Mouse (Mus musculus) lung, embryonic 14.5 days (tissue): ENCODE measurements around the gene Foxr1. TPM values are rescaled to one million over a fixed set of nuclear protein-coding genes. Genes with fewer than 3 reads are reported as not detected.

Experiments used
- ATAC-seq: fragments of 200-750 bp; cut with Nextera tagmentation; 2 replicates; pipeline ENCODE4 v1.8.0; 2017; ENCODE audit warnings: mild to moderate bottlenecking, moderate TSS enrichment, moderate library complexity; ENCODE audit not compliant: insufficient read depth
- DNase-seq: peaks from one replicate; pipeline ENCODE4 v3.0.0-alpha.2; 2015
- H3K27ac ChIP-seq: fragments of 300-500 bp; sonication (generic); 2 replicates; pipeline ENCODE4 v1.5.1; 2014; ENCODE audit warnings: low read depth, mild to moderate bottlenecking, moderate library complexity
- H3K27me3 ChIP-seq: fragments of 300-500 bp; sonication (generic); 2 replicates; pipeline ENCODE4 v1.6.1; 2014; ENCODE audit warnings: low read length, control low read depth; ENCODE audit not compliant: insufficient read depth
- H3K36me3 ChIP-seq: fragments of 300-500 bp; sonication (generic); 2 replicates; pipeline ENCODE4 v1.6.1; 2014; ENCODE audit warnings: control low read depth; ENCODE audit not compliant: insufficient read depth
- H3K4me1 ChIP-seq: fragments of 300-500 bp; sonication (generic); 2 replicates; pipeline ENCODE4 v1.6.1; 2014; ENCODE audit warnings: antibody characterized with exemption, control low read depth; ENCODE audit not compliant: insufficient read depth
- H3K4me2 ChIP-seq: fragments of 300-500 bp; sonication (generic); 2 replicates; pipeline ENCODE4 v1.6.1; 2014; ENCODE audit warnings: mild to moderate bottlenecking
- H3K4me3 ChIP-seq: fragments of 300-500 bp; sonication (generic); 2 replicates; pipeline ENCODE4 v1.5.1; 2014; ENCODE audit warnings: low read depth, low read length
- H3K9ac ChIP-seq: fragments of 300-500 bp; sonication (generic); 2 replicates; pipeline ENCODE4 v1.6.1; 2014
- H3K9me3 ChIP-seq: fragments of 300-500 bp; sonication (generic); 2 replicates; pipeline ENCODE4 v1.6.1; 2016; ENCODE audit warnings: low read depth, low read length, control low read depth
- CTCF ChIP-seq: IDR thresholded peaks from 2 replicates; pipeline ENCODE4 v1.5.1; 2016; ENCODE audit warnings: antibody characterized with exemption, low read depth
- whole genome bisulfite sequencing: fragments of 180-500 bp; shearing (Covaris S2); extraction: QIAGEN DNeasy Blood & Tissue Kit; methylation state at CpG from one replicate; pipeline ENCODE4 v1.1.7; 2014; 5-methylcytosine and 5-hydroxymethylcytosine counted together
- microRNA-seq: library from miRNA; unstranded; fragments of <30 nt; microRNA quantifications from one replicate; pipeline ENCODE4, GENCODE M21; 2016; ENCODE audit warnings: borderline number of aligned reads
- polyA plus RNA-seq: library from polyadenylated mRNA; unstranded; fragments of >200 nt; fragmentation: Nextera tagmentation; extraction: Ambion mirVana; gene quantifications from 2 replicates; pipeline ENCODE4 v1.2.1, GENCODE M21; 2014

Foxr1 gene
- polyA plus RNA-seq, 1 experiment from 2014 or later = not detected

DNA sequence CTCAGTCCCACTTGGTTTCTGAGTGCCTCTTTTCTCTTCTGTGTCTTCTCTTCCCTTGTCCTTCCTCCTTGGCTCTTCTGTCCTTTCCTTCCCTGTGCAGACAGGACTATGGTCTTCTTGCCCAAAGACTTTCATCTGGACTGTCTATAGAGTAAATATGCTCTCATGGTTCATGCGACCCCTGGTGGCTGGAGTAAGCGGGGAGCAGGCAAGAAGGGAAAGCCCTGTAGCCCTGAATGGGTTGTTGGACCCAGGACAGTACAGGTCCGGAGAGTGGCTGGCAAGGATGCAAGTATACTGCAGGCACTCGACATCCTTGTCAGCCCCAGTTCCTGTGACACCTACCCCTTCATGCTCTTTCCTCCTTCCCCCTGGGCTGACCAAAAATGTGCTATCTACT lies 49.5 kb downstream of the Foxr1 start:
- no peak overlapping the region for H3K27ac ChIP-seq
- H3K4me3 ChIP-seq = no peak overlapping the region
- peaks cover 58% of the 10 kb centered on the region for H3K36me3 ChIP-seq
- 45% methylated on average over 4 of the region's 4 CpGs for WGBS
- no peak overlapping the region for H3K9ac ChIP-seq
- DNase-seq = peak; percentile 87
- peak; percentile 85 for TF ChIP-seq CTCF
- H3K9me3 ChIP-seq = no peaks in the 10 kb centered on the region
- H3K27me3 ChIP-seq = no peaks in the 10 kb centered on the region
- ATAC-seq = 0 out of 2 replicates have a peak, but pooled peaks have one; percentile 28
- no peak overlapping the region for H3K4me2 ChIP-seq
- H3K4me1 ChIP-seq = no peaks in the 10 kb centered on the region

GRCm38 (mm10) chr9:44389273-44389672 lies 51.7 kb downstream of the Foxr1 start:
- no peak overlapping the region for H3K9ac ChIP-seq
- peaks cover 80% of the 10 kb centered on the region for H3K36me3 ChIP-seq
- no peak overlapping the region for H3K4me3 ChIP-seq
- H3K9me3 ChIP-seq = no peaks in the 10 kb centered on the region
- no peaks in the 10 kb centered on the region for H3K27me3 ChIP-seq
- H3K27ac ChIP-seq = no peak overlapping the region
- WGBS = 61% methylated on average over 8 of the region's 8 CpGs
- H3K4me2 ChIP-seq = no peak overlapping the region
- ATAC-seq (no peak), DNase-seq (peak; percentile 65)
- no peaks in the 10 kb centered on the region for H3K4me1 ChIP-seq
- peak; percentile 72 for TF ChIP-seq CTCF

DNA sequence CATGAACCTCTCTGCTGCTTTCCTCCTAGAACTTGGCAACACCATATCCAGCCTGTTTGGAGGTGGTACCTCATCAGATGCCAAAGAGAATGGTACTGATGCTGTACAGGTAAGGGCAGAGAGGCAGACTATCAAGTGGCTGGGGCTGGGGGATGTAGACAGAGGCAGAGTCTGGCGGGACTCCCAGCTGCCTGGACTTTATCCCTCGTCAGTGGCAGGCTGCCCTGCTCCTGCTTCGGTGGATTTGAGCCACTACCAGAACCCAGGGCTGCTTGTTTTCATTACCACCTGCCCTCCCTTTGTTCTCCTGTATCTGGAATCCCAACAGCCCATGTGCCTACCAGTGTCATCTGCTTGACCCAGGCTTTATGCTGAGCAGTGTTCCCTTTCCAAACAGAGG lies 53.7 kb downstream of the Foxr1 start:
- Histone ChIP-seq H3K36me3 (peaks cover 98% of the 10 kb centered on the region), H3K4me1 (no peaks in the 10 kb centered on the region), H3K9ac (no peak overlapping the region), H3K27me3 (no peaks in the 10 kb centered on the region), H3K4me3 (no peak overlapping the region), H3K4me2 (no peak overlapping the region), H3K27ac (no peak overlapping the region), H3K9me3 (no peaks in the 10 kb centered on the region)
- ATAC-seq (no peak), DNase-seq (no peak)
- 72% methylated on average over 3 of the region's 3 CpGs for WGBS
- TF ChIP-seq CTCF = no peak

DNA sequence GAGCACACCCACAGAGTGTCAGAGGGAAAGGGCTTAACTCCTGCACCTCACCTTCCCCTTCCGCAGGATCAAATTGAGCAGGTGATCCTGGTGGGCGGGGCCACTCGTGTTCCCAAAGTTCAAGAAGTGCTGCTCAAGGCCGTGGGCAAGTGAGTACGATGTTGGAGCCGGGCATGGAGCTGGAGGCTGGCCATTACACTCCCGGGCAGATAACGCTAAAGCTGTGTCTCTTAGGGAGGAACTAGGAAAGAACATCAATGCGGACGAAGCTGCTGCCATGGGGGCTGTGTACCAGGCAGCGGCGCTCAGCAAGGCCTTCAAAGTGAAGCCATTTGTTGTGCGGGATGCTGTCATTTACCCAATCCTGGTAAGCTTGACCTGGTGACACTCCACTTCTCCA lies 56.3 kb downstream of the Foxr1 start:
- no peak overlapping the region for H3K9ac ChIP-seq
- ATAC-seq (no peak), DNase-seq (no peak)
- no peak overlapping the region for H3K4me3 ChIP-seq
- peaks cover 89% of the 10 kb centered on the region for H3K36me3 ChIP-seq
- no peaks in the 10 kb centered on the region for H3K9me3 ChIP-seq
- WGBS = 88% methylated on average over 13 of the region's 13 CpGs
- H3K4me2 ChIP-seq = no peak overlapping the region
- no peaks in the 10 kb centered on the region for H3K27me3 ChIP-seq
- H3K4me1 ChIP-seq = peaks cover 8% of the 10 kb centered on the region
- TF ChIP-seq CTCF = no peak
- no peak overlapping the region for H3K27ac ChIP-seq

Small RNA genes within 50 kb of the gene (microRNA-seq; reads per million reads assigned to microRNA genes)
- gene Mir7085 = not detected

Other genes starting within 250 kb of the Foxr1 start
- gene Cbl, start 207.1 kb downstream of the Foxr1 start, polyA plus RNA-seq = 20.9 and 21.9 TPM in 2 replicates
- not detected in 2 replicates for gene Ccdc153, start 200.5 kb downstream of the Foxr1 start, polyA plus RNA-seq
- 0.11 and 0.13 TPM in 2 replicates for gene Pdzd3, start 189.7 kb downstream of the Foxr1 start, polyA plus RNA-seq
- 9.2 and 9.6 TPM in 2 replicates for gene Nlrx1, start 172.5 kb downstream of the Foxr1 start, polyA plus RNA-seq
- 2.4 and 2.7 TPM in 2 replicates for gene Abcg4, start 152.5 kb downstream of the Foxr1 start, polyA plus RNA-seq
- gene Hinfp, start 135.5 kb downstream of the Foxr1 start, polyA plus RNA-seq = 19.1 and 20.1 TPM in 2 replicates
- gene C2cd2l, start 120.9 kb downstream of the Foxr1 start, polyA plus RNA-seq = 6.7 and 8.6 TPM in 2 replicates
- 41.0 and 43.4 TPM in 2 replicates for gene Dpagt1, start 115.1 kb downstream of the Foxr1 start, polyA plus RNA-seq
- 391 and 419 TPM in 2 replicates for gene H2afx, start 106.4 kb downstream of the Foxr1 start, polyA plus RNA-seq
- gene Hmbs, start 96.9 kb downstream of the Foxr1 start, polyA plus RNA-seq = 128 and 131 TPM in 2 replicates
- 26.0 and 26.8 TPM in 2 replicates for gene Vps11, start 79.5 kb downstream of the Foxr1 start, polyA plus RNA-seq
- gene Hyou1, start 61.6 kb downstream of the Foxr1 start, polyA plus RNA-seq = 38.4 and 39.7 TPM in 2 replicates
- 15.5 and 15.8 TPM in 2 replicates for gene Slc37a4, start 44.3 kb downstream of the Foxr1 start, polyA plus RNA-seq
- gene Rps25, start 34.0 kb downstream of the Foxr1 start, polyA plus RNA-seq = 2,509 and 2,694 TPM in 2 replicates
- 116 and 121 TPM in 2 replicates for gene Trappc4, start 33.5 kb downstream of the Foxr1 start, polyA plus RNA-seq
- 24.4 and 27.7 TPM in 2 replicates for gene Ccdc84, start 22.6 kb downstream of the Foxr1 start, polyA plus RNA-seq
- 0.39 and 0.53 TPM in 2 replicates for gene Upk2, start 13.8 kb upstream of the Foxr1 start, polyA plus RNA-seq
- 16.3 and 17.3 TPM in 2 replicates for gene Bcl9l, start 41.7 kb upstream of the Foxr1 start, polyA plus RNA-seq
- gene Cxcr5, start 120.7 kb upstream of the Foxr1 start, polyA plus RNA-seq = not detected in 2 replicates
- gene Ddx6, start 163.8 kb upstream of the Foxr1 start, polyA plus RNA-seq = 21.6 and 23.0 TPM in 2 replicates
- not detected in 2 replicates for gene Treh, start 232.1 kb upstream of the Foxr1 start, polyA plus RNA-seq